8 mouse cellular contexts compared by ENCODE assay signal in genomic region chr1:75344291-75345035, GRCm38 (mm10). TPM values are rescaled to one million over a fixed set of nuclear protein-coding genes. Genes with fewer than 3 reads are reported as not detected.
A peak's percentile ranks its signal among the peaks of the same experiment; 100 is the strongest.
DNase-seq lines count a peak whose midpoint lies in the region; ATAC-seq and TF ChIP-seq lines count a peak whose summit lies in the region.

No protein-coding gene starts in this region.

- WGBS in embryonic facial prominence, embryonic 15.5 days: 11% methylated on average over 15 of the region's 15 CpGs
- WGBS in liver, adult 2 months: 37% methylated on average over 15 of the region's 15 CpGs

- no peak for TF ChIP-seq POLR2A in liver, adult 2 months (IDR thresholded peaks at IDR 0.05; ENCODE audit: extremely low read depth, insufficient read depth, low read length)

- H3K4me1 ChIP-seq in embryonic facial prominence, embryonic 15.5 days: peaks cover 51% of the 10 kb centered on the region
- H3K4me1 ChIP-seq in liver, adult 2 months (ENCODE audit: control insufficient read depth, insufficient read depth, low read length): no peaks in the 10 kb centered on the region

- H3K27ac ChIP-seq in embryonic facial prominence, embryonic 15.5 days (replicated peaks): peak overlapping the region; percentile 51; the same call in 1 of the 2 replicates
- H3K27ac ChIP-seq in liver, adult 2 months (replicated peaks; ENCODE audit: insufficient read depth, low read depth, low read length): peak overlapping the region; percentile 20

- ATAC-seq in embryonic facial prominence, embryonic 15.5 days (ENCODE audit: insufficient number of reproducible peaks, low FRiP score, low TSS enrichment, low read depth): peak; percentile 64

- no peaks in the 10 kb centered on the region for H3K79me2 ChIP-seq in liver, adult 2 months (ENCODE audit: control insufficient read depth, insufficient read depth, low read length)

- DNase-seq in MN1 (ENCODE audit: low spot score): peak; percentile 59
- peak; percentile 47 for DNase-seq in heart, postnatal 4 days
- DNase-seq in liver, adult 2 months (ENCODE audit: extremely low read depth, low read depth, low spot score): peak; percentile 24
- DNase-seq in testis, postnatal 10 days (ENCODE audit: low spot score): peak; percentile 59
- DNase-seq in natural killer cell, adult 2 months (ENCODE audit: low spot score in 2 of 2): no peak
- DNase-seq in layer of hippocampus, postnatal 14 days (ENCODE audit: low spot score in 2 of 2): no peak
- DNase-seq in right cerebral cortex, postnatal 14 days: no peak

- H3K27me3 ChIP-seq in embryonic facial prominence, embryonic 15.5 days: peaks cover 5% of the 10 kb centered on the region; the same call in 1 of the 2 replicates
- H3K27me3 ChIP-seq in liver, adult 2 months (ENCODE audit: control insufficient read depth, insufficient read depth, low read length): no peaks in the 10 kb centered on the region

- no peak overlapping the region for H3K4me2 ChIP-seq in embryonic facial prominence, embryonic 15.5 days (replicated peaks)

- no peak overlapping the region for H3K4me3 ChIP-seq in embryonic facial prominence, embryonic 15.5 days (replicated peaks)
- no peak overlapping the region for H3K4me3 ChIP-seq in liver, adult 2 months (ENCODE audit: insufficient read depth, low read depth, low read length)

- no peaks in the 10 kb centered on the region for H3K9me3 ChIP-seq in embryonic facial prominence, embryonic 15.5 days (replicated peaks)

- no peak overlapping the region for H3K9ac ChIP-seq in embryonic facial prominence, embryonic 15.5 days
- H3K9ac ChIP-seq in liver, adult 2 months (ENCODE audit: low read depth, low read length): no peak overlapping the region

- no peaks in the 10 kb centered on the region for H3K36me3 ChIP-seq in embryonic facial prominence, embryonic 15.5 days
- H3K36me3 ChIP-seq in liver, adult 2 months (ENCODE audit: control insufficient read depth, insufficient read depth, low read length): no peaks in the 10 kb centered on the region

- no peak for TF ChIP-seq CTCF in liver, adult 2 months (IDR thresholded peaks at IDR 0.05; ENCODE audit: low read depth, low read length)

RNA-seq across cellular contexts. Expression of gene Des, which starts 15.7 kb away (rescaled TPM):
- 112 and 140 TPM in 2 replicates for polyA plus RNA-seq in embryonic facial prominence, embryonic 15.5 days (2015; fragmentation: Nextera tagmentation; extraction: Ambion mirVana)
- total RNA-seq in heart, postnatal 4 days (2021): 100 to 1,000 TPM; 742 to 747 TPM
- total RNA-seq in liver, adult 2 months (2014; rRNA removed): 3.1 and 4.0 TPM in 2 replicates
- 2.4 and 2.5 TPM in 2 replicates for polyA plus RNA-seq in liver, adult 2 months (2012; rRNA removed)
- total RNA-seq in layer of hippocampus, postnatal 14 days (2021): 1 to 10 TPM; 1.6 to 1.8 TPM

RNA-seq across cellular contexts. Expression of gene Dnpep, which starts 26.7 kb away (rescaled TPM):
- polyA plus RNA-seq in embryonic facial prominence, embryonic 15.5 days (2015; fragmentation: Nextera tagmentation; extraction: Ambion mirVana): 113 and 115 TPM in 2 replicates
- total RNA-seq in heart, postnatal 4 days (2021): 10 to 100 TPM; 89.5 to 89.8 TPM
- total RNA-seq in liver, adult 2 months (2014; rRNA removed): 89.8 and 102 TPM in 2 replicates
- polyA plus RNA-seq in liver, adult 2 months (2012; rRNA removed): 106 and 111 TPM in 2 replicates
- total RNA-seq in layer of hippocampus, postnatal 14 days (2021): 10 to 100 TPM; 50.4 to 55.2 TPM

RNA-seq across cellular contexts. Expression of gene Speg, which starts 30.6 kb away (rescaled TPM):
- 16.5 and 18.6 TPM in 2 replicates for polyA plus RNA-seq in embryonic facial prominence, embryonic 15.5 days (2015; fragmentation: Nextera tagmentation; extraction: Ambion mirVana)
- 100 to 1,000 TPM; 121 to 123 TPM for total RNA-seq in heart, postnatal 4 days (2021)
- total RNA-seq in liver, adult 2 months (2014; rRNA removed): 0.55 and 1.5 TPM in 2 replicates
- 1.7 and 3.4 TPM in 2 replicates for polyA plus RNA-seq in liver, adult 2 months (2012; rRNA removed)
- total RNA-seq in layer of hippocampus, postnatal 14 days (2021): 100 to 1,000 TPM; 184 TPM

Comparison
In these comparisons a context has a peak if more than half of its experiments do, and no peak if none do; other contexts are left out.
1. DNase-seq: peak in MN1 (single experiment), heart, postnatal 4 days (single experiment), liver, adult 2 months (single experiment) and testis, postnatal 10 days (single experiment); none in natural killer cell, adult 2 months (0 of 2), layer of hippocampus, postnatal 14 days (0 of 2) and right cerebral cortex, postnatal 14 days (single experiment).
2. RNA of gene Des, which starts 15.7 kb away (total RNA-seq): 742 to 747 TPM in heart, postnatal 4 days; 3.1 to 4.0 TPM in liver, adult 2 months and 1.6 to 1.8 TPM in layer of hippocampus, postnatal 14 days; every median in the first group is over 100 times any median in the second.
3. RNA of gene Speg, which starts 30.6 kb away (total RNA-seq): 184 TPM in layer of hippocampus, postnatal 14 days and 121 to 123 TPM in heart, postnatal 4 days; 0.55 to 1.5 TPM in liver, adult 2 months; every median in the first group is over 10 times any median in the second.